Mouse (Mus musculus): ENCODE measurements around the gene Cd24a. TPM values are rescaled to one million over a fixed set of nuclear protein-coding genes. Genes with fewer than 3 reads are reported as not detected.

Gene Cd24a
- polyA plus RNA-seq, 1 experiment, result 114 TPM

GRCm38 (mm10) chr10:43625578-43625977 lies 47.5 kb downstream of the Cd24a start:
- DNase-seq (ENCODE audit: low spot score), result no peak

DNA sequence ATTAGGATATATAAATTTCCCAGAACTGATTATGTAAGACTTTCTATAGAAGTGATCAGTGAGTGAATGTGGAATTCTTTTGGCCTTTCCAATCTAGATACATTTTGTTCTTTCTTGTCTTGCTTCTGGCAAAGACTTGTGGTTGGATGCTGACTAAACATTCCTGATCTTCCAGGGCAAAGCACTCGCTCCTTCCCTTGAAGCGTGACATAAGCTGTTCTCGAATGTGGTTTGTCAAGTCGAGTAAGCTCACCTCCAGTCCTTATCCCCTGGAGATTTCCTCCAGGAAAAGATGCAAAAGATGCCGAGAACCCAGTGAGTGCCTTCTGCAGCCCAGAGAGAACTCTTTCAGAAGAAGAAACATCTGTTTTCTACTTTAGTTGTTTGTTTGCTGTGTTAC lies 51.1 kb downstream of the Cd24a start:
- no peak for DNase-seq (ENCODE audit: low spot score)

DNA sequence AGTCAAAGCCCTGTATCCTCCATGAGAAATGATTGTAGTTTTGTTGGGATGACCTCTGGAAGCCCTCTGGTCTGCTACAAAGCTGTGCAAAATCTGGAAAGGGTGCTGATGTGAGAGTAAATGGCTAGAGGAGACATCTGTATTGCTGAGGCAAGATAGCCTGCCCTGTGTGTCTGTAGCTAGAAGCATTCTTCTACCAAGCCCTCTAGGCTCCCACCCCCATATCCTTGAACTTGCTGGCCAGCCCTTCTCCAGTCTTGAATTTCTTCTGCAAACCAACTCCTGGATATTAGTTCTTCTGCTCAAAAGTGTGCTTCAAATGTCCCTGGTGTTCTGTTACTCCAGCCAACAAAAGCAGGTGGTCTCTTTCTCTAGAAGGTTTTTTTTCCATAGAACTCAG lies 51.8 kb downstream of the Cd24a start:
- DNase-seq (ENCODE audit: low spot score), result no peak

GRCm38 (mm10) chr10:43630634-43631033 lies 52.5 kb downstream of the Cd24a start:
- no peak for DNase-seq (ENCODE audit: low spot score)

DNA sequence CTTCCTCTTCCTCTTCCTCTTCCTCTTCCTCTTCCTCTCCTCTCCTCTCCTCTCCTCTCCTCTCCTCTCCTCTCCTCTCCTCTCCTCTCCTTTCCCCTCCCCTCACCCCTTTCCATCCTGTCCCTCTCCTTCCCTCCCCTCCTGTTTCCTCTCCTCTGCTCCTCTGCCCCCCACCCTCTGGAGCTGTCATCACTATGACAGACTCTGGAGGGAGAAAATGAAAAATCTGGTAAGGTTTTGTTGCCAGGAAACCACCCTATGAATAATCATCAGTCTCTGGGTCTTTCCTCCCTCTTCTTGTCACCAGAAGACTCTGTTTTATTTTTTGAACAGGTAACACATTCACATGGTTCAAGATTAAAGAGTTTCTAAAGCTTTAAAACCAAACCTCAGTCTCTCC lies 53.0 kb downstream of the Cd24a start:
- DNase-seq (ENCODE audit: low spot score), result no peak

DNA sequence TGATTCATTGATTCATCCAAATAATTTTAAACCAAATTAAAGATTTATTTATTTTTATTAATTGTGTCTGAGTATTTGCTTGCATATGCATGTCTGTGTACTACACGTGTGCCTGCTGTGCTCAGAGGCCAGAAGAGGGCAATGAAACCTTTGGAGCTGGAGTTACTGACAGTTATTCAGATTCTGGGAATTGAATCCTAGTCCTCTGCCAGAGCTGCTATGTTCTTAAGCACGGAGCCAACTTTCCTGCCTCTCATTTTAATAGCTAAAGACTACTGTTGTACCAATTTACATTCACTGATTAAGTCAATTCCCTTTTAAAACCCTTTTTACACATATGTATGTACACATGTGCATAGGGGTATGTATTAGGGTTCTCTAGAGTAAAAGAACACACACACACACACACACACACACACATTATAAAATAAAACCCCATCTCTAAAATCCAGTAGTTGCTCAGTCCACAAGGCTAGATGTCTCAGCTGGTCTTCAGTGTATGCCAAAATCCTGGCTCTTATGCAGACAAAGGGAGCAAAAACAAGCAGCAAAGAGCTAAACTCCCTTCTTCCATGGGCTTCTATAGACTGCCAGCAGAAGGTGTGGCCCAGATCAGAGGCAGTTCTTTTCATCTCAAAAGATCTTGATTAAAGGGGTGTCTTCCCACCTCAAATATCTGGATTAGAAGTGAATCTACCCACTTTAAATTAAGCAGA lies 53.7 kb downstream of the Cd24a start:
- no peak for DNase-seq (ENCODE audit: low spot score)

DNA sequence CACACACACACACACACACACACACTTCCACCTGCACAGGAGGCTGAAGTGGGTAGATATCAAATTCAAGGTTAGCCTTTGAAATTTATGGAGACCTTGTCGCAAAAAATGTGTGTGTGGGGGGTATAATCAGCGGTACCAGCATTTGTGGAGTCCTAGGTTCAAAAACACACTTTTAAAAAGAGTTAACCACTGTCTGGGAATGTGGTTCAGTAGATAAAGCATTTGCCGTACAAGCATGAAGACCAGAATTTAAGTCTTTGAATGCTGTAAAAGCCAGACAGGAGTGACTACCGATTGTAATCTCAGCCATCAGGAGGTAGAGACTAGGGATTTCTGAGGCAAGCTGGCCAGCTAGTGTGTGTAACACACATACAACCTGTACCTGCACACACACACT lies 55.0 kb downstream of the Cd24a start:
- no peak for DNase-seq (ENCODE audit: low spot score)

Other genes starting within 250 kb of the Cd24a start
- 2.9 and 3.5 TPM in 2 replicates for gene Bend3, start 99.5 kb upstream of the Cd24a start, polyA plus RNA-seq (2012; rRNA removed)
- 13.1 and 16.7 TPM in 2 replicates for gene Gm9803, start 54.2 kb upstream of the Cd24a start, polyA plus RNA-seq (2012; rRNA removed)
- gene 1700021F05Rik, start 37.3 kb upstream of the Cd24a start, polyA plus RNA-seq (2012; rRNA removed), result 21.4 and 27.3 TPM in 2 replicates